Mouse (Mus musculus): Measurements from ENCODE around the gene Tdg.

Tdg gene

GRCm38 (mm10) chr10:82697305-82697898 is 67.8 kb downstream of the Tdg start:
- Histone ChIP-seq H3K9me3 (ENCODE audit: low read length) (no peaks in the 10 kb centered on the region), H3K36me3 (ENCODE audit: insufficient read depth, low read length) (no peaks in the 10 kb centered on the region), H3K4me1 (replicated peaks; ENCODE audit: low read depth, low read length) (peaks cover 25% of the 10 kb centered on the region), H3K4me3 (replicated peaks; ENCODE audit: low read length) (no peak overlapping the region), H3K27me3 (ENCODE audit: insufficient read depth, low read length) (peaks cover 18% of the 10 kb centered on the region)
- TF ChIP-seq POU5F1 (IDR thresholded peaks at IDR 0.05; ENCODE audit: borderline replicate concordance, low read length) (no peak), CTCF (conservative IDR thresholded peaks at IDR 0.05; ENCODE audit: low read length) (no peak), NANOG (IDR thresholded peaks at IDR 0.05; ENCODE audit: borderline replicate concordance, low read length) (no peak)

GRCm38 (mm10) chr10:82698712-82699261 is 69.2 kb downstream of the Tdg start:
- no peaks in the 10 kb centered on the region for H3K9me3 ChIP-seq (ENCODE audit: low read length)
- H3K27me3 ChIP-seq (ENCODE audit: insufficient read depth, low read length), result peaks cover 18% of the 10 kb centered on the region
- peaks cover 25% of the 10 kb centered on the region for H3K4me1 ChIP-seq (replicated peaks; ENCODE audit: low read depth, low read length)
- TF ChIP-seq NANOG (IDR thresholded peaks at IDR 0.05; ENCODE audit: borderline replicate concordance, low read length) (no peak), CTCF (conservative IDR thresholded peaks at IDR 0.05; ENCODE audit: low read length) (no peak), POU5F1 (IDR thresholded peaks at IDR 0.05; ENCODE audit: borderline replicate concordance, low read length) (no peak)
- no peaks in the 10 kb centered on the region for H3K36me3 ChIP-seq (ENCODE audit: insufficient read depth, low read length)
- H3K4me3 ChIP-seq (replicated peaks; ENCODE audit: low read length), result peak overlapping the region; percentile 90

- peaks cover 25% of the 10 kb centered on the region for H3K4me1 ChIP-seq (replicated peaks; ENCODE audit: low read depth, low read length)
Observed at GRCm38 (mm10) chr10:82699296-82699941, 69.8 kb downstream of the Tdg start.

More at GRCm38 (mm10) chr10:82699296-82699941, 69.8 kb downstream of the Tdg start:
- Histone ChIP-seq H3K36me3 (ENCODE audit: insufficient read depth, low read length) (no peaks in the 10 kb centered on the region), H3K9me3 (ENCODE audit: low read length) (no peaks in the 10 kb centered on the region), H3K4me3 (replicated peaks; ENCODE audit: low read length) (peak overlapping the region; percentile 90), H3K27me3 (ENCODE audit: insufficient read depth, low read length) (peaks cover 18% of the 10 kb centered on the region)
- TF ChIP-seq NANOG (IDR thresholded peaks at IDR 0.05; ENCODE audit: borderline replicate concordance, low read length), result no peak
- no peak for TF ChIP-seq POU5F1 (IDR thresholded peaks at IDR 0.05; ENCODE audit: borderline replicate concordance, low read length)
- no peak for TF ChIP-seq CTCF (conservative IDR thresholded peaks at IDR 0.05; ENCODE audit: low read length)
